Mouse (Mus musculus) CH12.LX (cell line): ENCODE results near the gene Nme1. TPM values are rescaled to one million over a fixed set of nuclear protein-coding genes. Genes with fewer than 3 reads are reported as not detected.
A peak's percentile ranks its signal among the peaks of the same experiment; 100 is the strongest.

ENCODE experiments used
- DNase-seq: peaks from one replicate; pipeline ENCODE4 v3.0.0-alpha.2; 2013; ENCODE audit errors: extremely low read depth
- H3K27ac ChIP-seq: 2 replicates; pipeline ENCODE4 v1.5.1; 2012; ENCODE audit warnings: low read depth, mild to moderate bottlenecking, control low read depth, moderate library complexity; ENCODE audit not compliant: insufficient read depth
- H3K27me3 ChIP-seq: replicated peaks from 2 replicates; pipeline ENCODE3; 2012; ENCODE audit warnings: inconsistent platforms
- H3K36me3 ChIP-seq, 2 experiments: replicated peaks in 1 of 2; 2 replicates each; pipeline versions ENCODE3 to v1.6.1; 2012; ENCODE audit warnings: inconsistent platforms in 1 of 2, low read length in 1 of 2, mild to moderate bottlenecking in 1 of 2, mixed read lengths in 1 of 2, moderate library complexity in 1 of 2; ENCODE audit not compliant: control insufficient read depth in 1 of 2, insufficient read depth in 1 of 2
- H3K4me1 ChIP-seq, 2 experiments: 2 replicates each; pipeline ENCODE4 v1.6.1; 2012; ENCODE audit warnings: inconsistent platforms in 1 of 2, moderate library complexity in 1 of 2; ENCODE audit not compliant: insufficient read depth in 2 of 2, control insufficient read depth in 1 of 2
- H3K4me2 ChIP-seq: 2 replicates; pipeline ENCODE4 v1.6.1; 2012; ENCODE audit warnings: low read depth, mild to moderate bottlenecking, control low read depth; ENCODE audit not compliant: poor library complexity, insufficient read depth, severe bottlenecking
- H3K4me3 ChIP-seq, 3 experiments: fragments of 150-350 bp in 1 of 3; sonication (generic) in 1 of 3; replicated peaks in 1 of 3; 2 replicates each; pipeline versions ENCODE3 to v1.5.1; 2011 to 2012; ENCODE audit warnings: low read depth in 2 of 3, low read length in 2 of 3, mild to moderate bottlenecking in 2 of 3, moderate library complexity in 2 of 3, control low read depth in 1 of 3, improper control_type of control experiment in 1 of 3, inconsistent platforms in 1 of 3, mixed read lengths in 1 of 3; ENCODE audit not compliant: poor library complexity in 1 of 3
- H3K79me2 ChIP-seq: replicated peaks from 2 replicates; pipeline ENCODE4 v1.6.1; 2012; ENCODE audit warnings: mild to moderate bottlenecking, moderate library complexity; ENCODE audit not compliant: control insufficient read depth, poor library complexity, insufficient read depth, severe bottlenecking; ENCODE audit errors: extremely low read depth
- H3K9ac ChIP-seq: 2 replicates; pipeline ENCODE4 v1.6.1; 2012; ENCODE audit warnings: low read depth, mild to moderate bottlenecking, control low read depth, moderate library complexity; ENCODE audit not compliant: insufficient read depth
- H3K9me3 ChIP-seq: replicated peaks from 2 replicates; pipeline ENCODE3; 2012; ENCODE audit warnings: low read length, inconsistent platforms, mixed read lengths
- BHLHE40 ChIP-seq: IDR thresholded peaks from 2 replicates; pipeline ENCODE4 v1.6.1; 2011; ENCODE audit warnings: mild to moderate bottlenecking, low read depth, low read length, improper control_type of control experiment
- CHD1 ChIP-seq: IDR thresholded peaks from 2 replicates; pipeline ENCODE4 v1.6.1; 2012; ENCODE audit warnings: low read depth, low read length, improper control_type of control experiment, inconsistent platforms
- CTCF ChIP-seq, 2 experiments: IDR thresholded peaks in 1 of 2; conservative IDR thresholded peaks in 1 of 2; 2 replicates each; pipeline ENCODE4 v1.5.1; 2011 to 2012; ENCODE audit warnings: low read depth in 2 of 2, low read length in 2 of 2, improper control_type of control experiment in 1 of 2, inconsistent platforms in 1 of 2, mild to moderate bottlenecking in 1 of 2, moderate library complexity in 1 of 2
- ELF1 ChIP-seq: IDR thresholded peaks from 2 replicates; pipeline ENCODE4 v1.6.1; 2014; ENCODE audit warnings: low read depth, mild to moderate bottlenecking, inconsistent platforms, low read length, improper control_type of control experiment
- HCFC1 ChIP-seq: IDR thresholded peaks from 2 replicates; pipeline ENCODE4 v1.6.1; 2012; ENCODE audit warnings: low read depth, mild to moderate bottlenecking, inconsistent platforms, low read length, improper control_type of control experiment
- MAFK ChIP-seq: IDR thresholded peaks from 2 replicates; pipeline ENCODE4 v1.6.1; 2011; ENCODE audit warnings: low read length, improper control_type of control experiment; ENCODE audit not compliant: insufficient replicate concordance
- MXI1 ChIP-seq: IDR thresholded peaks from 2 replicates; pipeline ENCODE4 v1.6.1; 2011; ENCODE audit warnings: mild to moderate bottlenecking, low read depth, low read length, improper control_type of control experiment
- MYC ChIP-seq: IDR thresholded peaks from 2 replicates; pipeline ENCODE4 v1.6.1; 2011; ENCODE audit warnings: low read depth, mild to moderate bottlenecking, improper control_type of control experiment, low read length
- NELFE ChIP-seq: IDR thresholded peaks from 2 replicates; pipeline ENCODE4 v1.6.1; 2011; ENCODE audit warnings: low read depth, low read length, improper control_type of control experiment
- NRF1 ChIP-seq: IDR thresholded peaks from 2 replicates; pipeline ENCODE4 v1.6.1; 2014; ENCODE audit warnings: low read depth, mild to moderate bottlenecking, inconsistent platforms, low read length, improper control_type of control experiment, moderate library complexity
- PAX5 ChIP-seq: IDR thresholded peaks from 2 replicates; pipeline ENCODE4 v1.6.1; 2012; ENCODE audit warnings: low read length, inconsistent platforms, mixed read lengths
- RAD21 ChIP-seq: IDR thresholded peaks from 2 replicates; pipeline ENCODE4 v1.6.1; 2011; ENCODE audit warnings: low read depth, mild to moderate bottlenecking, low read length, improper control_type of control experiment, moderate library complexity
- RCOR1 ChIP-seq: conservative IDR thresholded peaks from 2 replicates; pipeline ENCODE4 v1.6.1; 2012; ENCODE audit warnings: low read depth, mild to moderate bottlenecking, inconsistent platforms, low read length, improper control_type of control experiment
- SIN3A ChIP-seq: IDR thresholded peaks from 2 replicates; pipeline ENCODE4 v1.6.1; 2012; ENCODE audit warnings: low read length, improper control_type of control experiment, inconsistent platforms
- SMC3 ChIP-seq: IDR thresholded peaks from 2 replicates; pipeline ENCODE4 v1.6.1; 2011; ENCODE audit warnings: low read depth, low read length, improper control_type of control experiment
- TBP ChIP-seq: conservative IDR thresholded peaks from 2 replicates; pipeline ENCODE4 v1.6.1; 2011; ENCODE audit warnings: low read depth, low read length, improper control_type of control experiment
- TCF12 ChIP-seq: IDR thresholded peaks from 2 replicates; pipeline ENCODE4 v1.6.1; 2014; ENCODE audit warnings: low read depth, mild to moderate bottlenecking, inconsistent platforms, low read length, improper control_type of control experiment
- ZC3H11A ChIP-seq: IDR thresholded peaks from 2 replicates; pipeline ENCODE4 v1.6.1; 2012; ENCODE audit warnings: low read depth, mild to moderate bottlenecking, inconsistent platforms, low read length, improper control_type of control experiment
- ZKSCAN1 ChIP-seq: IDR thresholded peaks from 2 replicates; pipeline ENCODE4 v1.6.1; 2012; ENCODE audit warnings: low read depth, inconsistent platforms, low read length, improper control_type of control experiment, borderline replicate concordance
- ZNF384 ChIP-seq: IDR thresholded peaks from 2 replicates; pipeline ENCODE4 v1.6.1; 2012; ENCODE audit warnings: low read depth, low read length, improper control_type of control experiment, inconsistent platforms
- dilution Hi-C: fragments of 300-500 bp; cut with MboI; formaldehyde crosslinking; loops from 2 replicates; pipeline ENCODE4 v1.14.3; 2020; ENCODE audit warnings: low sequenced_read_pairs; ENCODE audit not compliant: extremely low pct_unique_long_range_greater_than_20kb, extremely low pct_ligation_motif_present
- in situ Hi-C: fragments of 300-500 bp; cut with MboI; formaldehyde crosslinking; loops from 3 replicates; pipeline ENCODE4 v1.14.3; 2019; ENCODE audit warnings: low sequenced_read_pairs, low pct_ligation_motif_present, low pct_unique_long_range_greater_than_20kb, mixed read lengths
- polyA plus RNA-seq: library from polyadenylated mRNA; unstranded; fragments of >175 nt; gene quantifications from 2 replicates; pipeline ENCODE4 v1.2.1, GENCODE M21; 2012; ENCODE audit warnings: low read depth; ENCODE audit not compliant: insufficient read length
- total RNA-seq, 2 experiments: library from RNA; depleted of rRNA; stranded (reverse); fragments of 300-350 nt in 1 of 2; fragments of >200 nt in 1 of 2; gene quantifications; 2 replicates each; pipeline ENCODE4 v1.2.3; 2012 to 2014

The Nme1 gene
- total and polyA plus RNA-seq, 3 experiments = 129 to 443 (median 187) TPM

- peak in 1 of 2 experiments; percentile 12; a peak in 2 of 4 replicates for TF ChIP-seq CTCF (conservative IDR thresholded peaks at IDR 0.05 in 1 of 2, IDR thresholded peaks at IDR 0.05 in 1 of 2; ENCODE audit: low read depth in 2 of 2, low read length in 2 of 2)
- peak; percentile 100 for TF ChIP-seq MXI1
- peak; percentile 36 for TF ChIP-seq BHLHE40
- peak; percentile 57 for TF ChIP-seq NRF1
- peak; percentile 97 for TF ChIP-seq NELFE
- TF ChIP-seq TCF12 = peak; percentile 73
- TF ChIP-seq MAFK = 0 out of 2 replicates have a peak, but pooled peaks have one; percentile 32
- peak; percentile 100 for TF ChIP-seq MYC
- no peak for TF ChIP-seq SMC3
- TF ChIP-seq CHD1 = no peak
- TF ChIP-seq PAX5 = no peak
- TF ChIP-seq RCOR1 = 0 out of 2 replicates have a peak, but pooled peaks have one; percentile 3
- peak; percentile 51; the same call in 1 of the 2 replicates for TF ChIP-seq HCFC1
- no peak for TF ChIP-seq ZNF384
- no peak for TF ChIP-seq ZC3H11A
- TF ChIP-seq ZKSCAN1 = no peak
- TF ChIP-seq ELF1 = peak; percentile 89
- TF ChIP-seq RAD21 = no peak
Observed at GRCm38 (mm10) chr11:93955256-93956150, 12.8 kb downstream of the Nme1 start (continued).

DNA sequence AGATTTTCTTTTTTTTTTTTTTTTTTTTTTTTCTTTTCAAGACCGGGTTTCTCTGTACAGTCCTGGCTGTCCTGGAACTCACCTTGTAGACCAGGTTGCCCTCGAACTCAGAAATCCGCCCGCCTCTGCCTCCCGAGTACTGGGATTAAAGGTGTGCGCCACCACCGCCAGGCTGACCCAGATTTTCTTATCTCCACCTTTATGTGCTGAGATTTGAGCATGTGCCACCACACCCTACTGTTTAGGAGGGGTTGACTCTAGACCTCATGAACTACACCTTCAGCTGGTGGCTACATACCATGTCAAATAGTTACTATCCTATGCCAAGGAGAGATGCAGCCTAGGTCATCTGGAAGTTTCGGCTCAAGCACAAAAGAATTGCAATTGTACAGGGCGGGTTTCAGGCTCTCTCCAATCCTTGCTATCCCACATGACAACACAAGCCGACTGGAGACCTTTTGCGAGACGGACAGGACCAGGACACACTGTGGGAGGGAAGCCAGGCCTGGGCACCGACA, 13.5 kb downstream of the Nme1 start:
- Histone ChIP-seq H3K9me3 (no peaks in the 10 kb centered on the region), H3K4me1 (peaks cover 6 to 52% of the 10 kb centered on the region in 2 experiments; a peak in 3 of 4 replicates), H3K4me3 (peak overlapping the region; percentile 72 to 89 (median 82)), H3K27ac (peak overlapping the region; percentile 48), H3K36me3 (peaks cover 43 to 69% of the 10 kb centered on the region in 2 experiments), H3K9ac (peak overlapping the region; percentile 84), H3K79me2 (peaks cover 42% of the 10 kb centered on the region), H3K4me2 (peak overlapping the region; percentile 73), H3K27me3 (no peaks in the 10 kb centered on the region)
- dilution Hi-C loops = no loop called here
- DNase-seq = no peak
- in situ Hi-C loops = loop anchor here (25.0 kb wide), 1 partner anchor 308 kb away; no protein-coding TSS in a partner anchor
- TF ChIP-seq ZNF384 (peak; percentile 49; the same call in 1 of the 2 replicates), SIN3A (no peak; the same call in 1 of the 2 replicates), BHLHE40 (no peak), TBP (0 out of 2 replicates have a peak, but pooled peaks have one; percentile 43)
